Mouse (Mus musculus) left cerebral cortex, postnatal 25 days (tissue): ENCODE measurements at regions not wholly inside any gene's neighbourhood (a gene's known extent, or its start where the extent isn't known, plus 50 kb on each side); places are given as distances from the start of the nearest gene placed in this dataset.
A peak's percentile ranks its signal among the peaks of the same experiment; 100 is the strongest.

Experiments
- DNase-seq, 2 experiments: peaks; one replicate each; pipeline ENCODE4 v3.0.0; 2022; ENCODE audit warnings: low spot score in 2 of 2, mixed read lengths in 1 of 2
- intact Hi-C: fragments of 180-260 bp; cut with DNase I; formaldehyde crosslinking; loops from one replicate; pipeline ENCODE4 v1.15.1; 2025

- no peak for DNase-seq
- intact Hi-C loops = no loop called here
These were observed 130.9 kb downstream of the 2410131K14Rik start for GRCm38 (mm10) chr5:118375916-118376315.

DNA sequence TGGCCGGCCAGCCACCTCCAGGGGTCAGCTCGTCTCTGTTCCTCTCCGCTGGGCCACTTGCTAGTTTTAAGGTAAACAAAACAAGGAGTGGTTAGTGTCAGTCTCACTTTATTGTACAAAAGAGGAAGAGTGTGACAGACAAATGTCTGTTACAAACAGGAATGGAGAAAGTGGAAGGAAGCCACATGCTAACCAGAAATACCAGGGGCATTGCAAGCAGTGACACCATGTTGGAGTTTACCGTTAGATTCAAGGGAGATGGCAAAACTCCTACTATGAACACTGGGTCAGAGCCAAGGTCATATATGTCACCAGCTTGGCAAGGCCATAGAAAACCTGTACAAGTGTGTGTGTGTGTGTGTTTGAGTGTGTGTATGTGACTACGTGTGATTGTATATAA is 131.5 kb downstream of the 2410131K14Rik start:
- DNase-seq = no peak
- intact Hi-C loops = no loop called here

- DNase-seq = no peak
These were observed 132.4 kb downstream of the 2410131K14Rik start for GRCm38 (mm10) chr5:118377402-118377848.

GRCm38 (mm10) chr5:118379245-118380051 is 134.4 kb downstream of the 2410131K14Rik start:
- no peak for DNase-seq
- intact Hi-C loops = loop anchor here (2.0 to 5.0 kb wide), 2 partner anchors 49 to 183 kb away; partner anchors contain the start of gene Med13l

More at GRCm38 (mm10) chr5:118377402-118377848, 132.4 kb downstream of the 2410131K14Rik start:
- intact Hi-C loops = no loop called here

DNA sequence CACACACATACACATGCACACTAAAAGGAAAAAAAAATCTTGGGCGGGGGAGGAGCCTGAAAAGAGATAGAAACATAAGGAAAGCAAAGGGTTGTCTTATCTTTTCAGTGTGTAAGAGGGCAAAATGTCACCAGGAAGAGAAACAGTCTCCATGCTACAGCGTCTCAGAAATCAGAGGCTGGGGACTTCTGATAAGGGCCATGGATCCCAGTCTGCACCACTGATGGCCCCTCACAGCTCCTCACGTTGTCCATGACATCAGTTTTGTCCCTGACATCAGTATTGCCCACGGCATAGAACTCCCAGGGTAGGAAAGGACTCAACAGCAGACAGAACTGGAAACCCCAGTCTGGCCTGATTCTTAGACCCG is 135.0 kb downstream of the 2410131K14Rik start:
- intact Hi-C loops = loop anchor here (2.0 to 5.0 kb wide), 2 partner anchors 49 to 182 kb away; partner anchors contain the start of gene Med13l
- no peak for DNase-seq

DNA sequence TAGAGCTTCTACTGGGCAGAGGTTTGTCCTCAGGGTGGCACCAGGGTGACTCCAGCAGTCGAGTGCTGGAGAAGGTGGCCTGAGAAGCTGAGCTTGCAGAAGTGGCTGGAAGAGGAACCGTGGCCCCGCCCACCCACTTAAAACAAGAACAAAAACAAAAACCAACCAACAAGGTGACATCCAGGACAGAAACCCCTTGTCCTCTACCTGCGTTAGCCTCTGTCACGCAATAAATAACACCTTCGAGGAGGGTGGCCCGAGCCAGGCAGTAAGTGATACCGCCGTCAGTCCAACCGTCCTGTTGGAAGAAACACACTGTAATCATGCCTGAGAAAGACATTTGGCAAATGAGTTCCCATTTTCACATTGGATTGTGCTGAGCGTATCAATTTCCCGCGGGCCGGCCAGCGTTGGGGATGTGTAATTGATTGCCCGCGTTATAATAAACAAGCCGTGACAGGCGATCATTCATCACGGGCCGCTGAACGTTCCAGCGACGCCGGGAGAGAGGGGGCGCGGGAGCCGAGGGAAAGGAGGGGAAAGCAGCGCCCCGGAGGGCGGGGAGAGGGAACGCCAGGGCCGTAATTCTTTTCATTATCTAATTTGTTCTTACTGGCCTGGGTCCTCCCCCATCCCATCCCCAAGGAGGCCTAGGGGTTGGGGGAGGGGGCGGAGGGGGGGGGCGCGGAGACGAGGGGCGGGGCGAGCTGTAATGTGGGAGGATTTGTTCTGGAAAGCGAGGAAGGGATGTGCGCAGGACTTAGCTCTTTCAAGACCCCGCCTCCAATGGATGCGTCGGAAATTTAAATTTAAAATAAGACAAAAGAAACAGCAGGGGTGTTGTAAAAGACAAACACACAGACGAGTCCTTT is 135.6 kb downstream of the 2410131K14Rik start:
- intact Hi-C loops = loop anchor here (2.0 to 5.0 kb wide), 2 partner anchors 50 to 182 kb away; partner anchors contain the start of gene Med13l
- peak; percentile 57 to 68 for DNase-seq

- intact Hi-C loops = loop anchor here (2.0 to 5.0 kb wide), 2 partner anchors 50 to 181 kb away; partner anchors contain the start of gene Med13l
- DNase-seq = peak; percentile 48 to 60
These were observed 136.3 kb downstream of the 2410131K14Rik start for GRCm38 (mm10) chr5:118381294-118381675.

GRCm38 (mm10) chr5:118386126-118386525 is 141.1 kb downstream of the 2410131K14Rik start:
- intact Hi-C loops = no loop called here
- DNase-seq = peak in 1 of 2 experiments; percentile 47

GRCm38 (mm10) chr5:118388419-118388818 is 143.4 kb downstream of the 2410131K14Rik start:
- intact Hi-C loops = no loop called here
- DNase-seq = peak; percentile 51 to 79

- DNase-seq = no peak
- intact Hi-C loops = no loop called here
These were observed 145.8 kb downstream of the 2410131K14Rik start for GRCm38 (mm10) chr5:118390691-118391373.

GRCm38 (mm10) chr5:118392932-118393487 is 148.0 kb downstream of the 2410131K14Rik start:
- DNase-seq = peak in 1 of 2 experiments; percentile 69
- intact Hi-C loops = no loop called here

GRCm38 (mm10) chr5:118394051-118394450 is 149.0 kb downstream of the 2410131K14Rik start:
- intact Hi-C loops = no loop called here
- no peak for DNase-seq

DNA sequence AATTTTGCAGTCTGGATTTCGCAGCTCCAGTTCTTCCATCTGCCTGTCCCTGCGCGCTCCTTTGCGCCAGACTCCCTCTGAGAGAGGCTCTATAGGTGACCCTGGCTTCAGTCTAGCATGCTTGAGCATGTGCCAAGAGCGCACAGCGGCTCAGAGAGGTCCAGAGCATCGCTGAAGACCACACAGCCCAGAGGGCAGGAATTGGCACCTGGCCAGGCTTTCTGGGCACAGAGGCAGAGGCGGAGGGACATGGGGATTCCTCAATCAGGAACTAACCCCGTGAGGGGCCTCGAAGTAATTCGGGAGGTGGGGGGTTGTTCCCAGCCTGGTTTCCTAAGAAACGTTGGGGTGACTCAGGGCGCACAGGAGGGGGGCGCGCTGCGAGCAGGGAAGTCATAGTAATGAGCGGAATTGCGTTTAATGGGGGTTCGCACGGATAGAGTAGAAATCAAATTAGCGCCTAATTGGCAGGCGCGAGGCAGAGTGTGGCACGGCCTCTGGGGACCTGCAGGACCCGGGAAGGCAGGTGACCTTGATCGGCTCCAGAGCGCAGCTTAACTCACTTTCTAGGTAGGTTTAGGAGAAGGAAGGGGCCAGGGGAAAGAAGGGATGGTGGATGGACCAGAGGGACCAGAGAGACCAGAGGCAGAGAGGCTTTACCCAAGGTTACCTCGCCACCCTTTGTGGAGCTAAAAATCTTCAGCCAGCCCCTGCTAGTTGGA is 151.1 kb downstream of the 2410131K14Rik start:
- peak; percentile 42 to 50 for DNase-seq
- intact Hi-C loops = no loop called here

GRCm38 (mm10) chr5:118400926-118401325 is 155.9 kb downstream of the 2410131K14Rik start:
- intact Hi-C loops = no loop called here

GRCm38 (mm10) chr5:118404398-118404797 is 156.1 kb upstream of the Med13l start:
- intact Hi-C loops = no loop called here
- no peak for DNase-seq

More at GRCm38 (mm10) chr5:118400926-118401325, 155.9 kb downstream of the 2410131K14Rik start:
- DNase-seq = no peak

GRCm38 (mm10) chr5:118405421-118405820 is 155.1 kb upstream of the Med13l start:
- DNase-seq = no peak
- intact Hi-C loops = no loop called here

GRCm38 (mm10) chr5:118407451-118407850 is 153.0 kb upstream of the Med13l start:
- intact Hi-C loops = no loop called here
- no peak for DNase-seq

GRCm38 (mm10) chr5:118407973-118408372 is 152.5 kb upstream of the Med13l start:
- intact Hi-C loops = no loop called here
- no peak for DNase-seq

- no peak for DNase-seq
- intact Hi-C loops = no loop called here
These were observed 151.7 kb upstream of the Med13l start for GRCm38 (mm10) chr5:118408826-118409225.
